Mouse (Mus musculus) brain, embryonic 14.5 days (tissue): ENCODE data around the gene Dhx37. TPM values are rescaled to one million over a fixed set of nuclear protein-coding genes. Genes with fewer than 3 reads are reported as not detected.
"Not testable (repeated sequence)": the region's sequence is repeated elsewhere in the genome, so short reads cannot be mapped to it uniquely, and the experiment has no call there.

ENCODE experiments used
- DNase-seq: peaks from one replicate; pipeline ENCODE4 v3.0.0-alpha.2; 2011; ENCODE audit warnings: low read depth
- CTCF ChIP-seq: fragments of 200-500 bp; IDR thresholded peaks from 2 replicates; pipeline ENCODE4 v1.5.1; 2012; ENCODE audit warnings: inconsistent platforms, mild to moderate bottlenecking, moderate library complexity, borderline replicate concordance; ENCODE audit not compliant: insufficient read depth, insufficient read length; ENCODE audit errors: extremely low read depth
- POLR2A ChIP-seq: fragments of 200-500 bp; IDR thresholded peaks from 2 replicates; pipeline ENCODE4 v1.6.1; 2012; ENCODE audit warnings: mild to moderate bottlenecking, inconsistent platforms, borderline replicate concordance; ENCODE audit not compliant: poor library complexity, insufficient read depth, insufficient read length, severe bottlenecking; ENCODE audit errors: extremely low read depth
- polyA plus RNA-seq: library from polyadenylated mRNA; depleted of rRNA; stranded (reverse); fragments of >200 nt; gene quantifications from 2 replicates; pipeline ENCODE4 v1.2.3, GENCODE M21; 2012

Dhx37 gene
- polyA plus RNA-seq, 1 experiment: 31.5 TPM

DNA sequence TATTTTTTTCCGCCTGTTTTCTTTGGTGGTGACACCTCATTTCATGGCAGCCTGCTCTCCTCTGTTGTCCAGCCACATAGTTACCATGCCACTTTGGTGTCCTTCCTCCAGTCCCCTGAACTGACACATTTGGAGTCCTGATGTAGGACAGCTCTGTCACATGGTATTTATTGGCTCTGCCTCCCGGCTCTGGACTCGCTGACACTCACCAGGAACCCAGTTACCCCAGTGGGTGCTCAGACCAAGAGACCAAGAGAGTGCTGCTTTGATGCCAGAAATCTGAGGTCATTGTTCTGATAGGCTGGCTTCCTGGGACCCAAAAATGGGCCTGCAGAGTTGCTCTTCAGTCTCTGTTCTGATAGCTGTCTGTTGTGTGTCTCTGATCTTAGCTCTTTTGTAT is 14.1 kb upstream of the Dhx37 start:
- TF ChIP-seq POLR2A: no peak
- no peak for TF ChIP-seq CTCF
- no peak for DNase-seq

DNA sequence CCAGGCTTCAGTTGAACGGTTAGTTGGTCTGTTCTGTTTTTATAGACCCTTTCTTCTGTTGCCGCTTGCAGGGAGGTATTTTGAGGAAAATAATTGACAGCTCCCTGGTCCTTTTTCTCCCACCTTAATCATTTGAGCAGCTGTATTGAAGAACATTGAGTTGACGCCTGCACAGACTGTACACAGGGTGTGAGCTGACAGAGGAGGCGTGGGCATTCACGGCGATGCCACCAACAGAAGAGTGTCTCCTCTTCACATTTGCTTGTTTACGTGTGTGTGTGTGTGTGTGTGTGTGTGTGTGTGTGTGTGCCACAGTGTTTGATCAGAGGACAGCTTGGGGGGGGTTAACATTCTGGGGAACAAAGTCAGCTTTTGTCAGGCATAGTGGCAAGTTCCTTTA is 12.4 kb upstream of the Dhx37 start:
- TF ChIP-seq CTCF (no peak), POLR2A (no peak)
- DNase-seq: peak; percentile 5

DNA sequence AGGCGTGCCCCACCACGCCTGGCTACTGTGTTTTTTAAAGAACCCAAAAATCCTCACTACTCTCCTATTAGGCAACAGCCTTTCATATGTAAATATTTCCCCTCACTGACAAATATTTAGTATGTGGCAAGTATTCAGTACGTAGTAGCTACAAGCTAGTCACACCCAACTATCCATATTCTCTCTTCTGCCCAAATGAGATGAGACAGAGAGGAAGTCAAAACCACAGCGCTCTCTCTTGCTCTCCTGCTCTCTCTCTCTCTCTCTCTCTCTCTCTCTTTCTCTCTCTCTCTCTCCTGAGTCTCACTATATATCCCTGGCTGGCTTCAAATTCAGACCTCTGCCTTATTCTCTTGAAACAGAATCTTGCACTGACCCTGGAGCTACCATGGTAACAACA is 10.6 kb upstream of the Dhx37 start:
- TF ChIP-seq POLR2A: no peak
- no peak for TF ChIP-seq CTCF
- DNase-seq: no peak

DNA sequence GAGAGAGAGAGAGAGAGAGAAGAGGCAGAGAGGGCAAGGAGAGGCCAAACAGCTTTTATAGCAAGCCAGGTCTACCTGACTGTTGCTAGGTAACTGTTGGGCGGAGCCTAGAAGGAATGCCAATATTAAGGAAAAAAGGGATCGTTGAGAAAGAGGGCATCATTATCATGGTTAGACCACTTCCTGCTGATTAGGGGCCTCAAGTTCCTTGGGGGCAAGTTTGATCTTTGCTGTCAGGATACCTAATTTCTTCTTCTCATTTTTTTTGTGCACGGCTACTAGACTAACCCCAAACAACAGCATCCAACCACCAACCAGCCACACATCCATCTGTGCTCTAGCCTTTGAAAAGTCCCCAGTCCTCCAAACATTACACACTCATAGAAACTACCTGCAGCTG is 10.0 kb upstream of the Dhx37 start:
- TF ChIP-seq CTCF: no peak
- no peak for TF ChIP-seq POLR2A
- no peak for DNase-seq

DNA sequence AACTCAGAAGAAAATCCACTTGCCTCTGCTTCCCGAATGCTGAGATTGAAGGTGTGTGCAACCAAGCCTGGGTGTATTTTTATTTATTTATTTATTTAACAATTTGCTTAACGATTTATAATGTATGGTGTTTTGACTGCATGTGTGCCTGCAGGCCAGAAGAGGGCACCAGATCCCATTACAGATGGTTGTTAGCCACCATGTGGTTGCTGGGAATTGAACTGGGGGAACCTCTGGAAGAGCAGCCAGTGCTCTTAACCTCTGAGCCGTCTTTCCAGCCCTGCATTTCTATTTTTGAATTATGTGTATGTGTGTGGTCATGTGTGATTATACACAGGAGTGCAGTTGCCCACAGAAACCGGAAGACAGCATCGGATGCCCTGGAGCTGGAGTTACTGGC is 9.4 kb upstream of the Dhx37 start:
- TF ChIP-seq CTCF (peak; percentile 20; the same call in 1 of the 2 replicates), POLR2A (no peak)

DNA sequence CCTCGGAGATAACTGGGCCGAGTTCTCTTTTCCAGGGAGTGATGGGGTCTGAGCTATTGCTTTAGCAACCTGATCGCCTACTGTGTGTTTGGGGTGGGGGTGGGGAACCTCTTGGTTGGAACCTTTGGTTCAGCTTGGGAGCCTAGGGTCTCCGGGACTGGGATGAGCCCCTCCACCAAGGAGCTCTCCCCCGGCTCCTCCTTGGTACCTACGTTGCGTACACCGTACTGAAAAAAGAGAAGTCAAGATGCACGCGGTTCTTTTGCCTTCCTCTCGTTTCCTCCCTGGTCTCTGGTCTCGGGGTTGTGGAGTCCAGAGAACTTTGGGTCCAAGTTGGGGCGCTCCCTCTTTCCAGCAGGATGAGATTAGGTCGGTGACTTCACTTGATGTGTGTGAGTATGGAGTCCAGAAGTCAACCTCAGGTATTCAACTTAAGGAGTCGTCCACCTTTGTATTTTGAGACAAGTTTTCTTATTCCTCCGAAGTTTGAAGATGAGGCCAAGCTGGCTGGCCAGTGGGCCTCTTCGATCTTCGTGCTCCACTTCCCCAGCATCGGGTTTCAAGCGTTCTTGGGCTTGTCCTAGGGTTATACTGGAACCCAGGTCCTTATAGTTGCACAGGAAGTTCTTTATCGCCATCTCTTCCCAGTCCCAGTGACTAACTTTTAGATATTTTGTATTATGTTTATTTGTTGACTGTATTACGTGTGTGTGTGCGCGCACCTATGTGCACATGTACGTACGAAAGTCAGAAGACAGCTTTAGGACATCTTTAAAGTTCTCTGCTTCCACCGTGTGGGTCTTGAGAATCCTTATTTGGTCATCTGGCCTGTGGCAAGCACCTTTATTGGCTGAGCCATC is 8.4 kb upstream of the Dhx37 start:
- no peak for TF ChIP-seq POLR2A
- no peak for TF ChIP-seq CTCF
- no peak for DNase-seq

More for the DNA sequence above, 9.4 kb upstream of the Dhx37 start:
- DNase-seq: no peak

DNA sequence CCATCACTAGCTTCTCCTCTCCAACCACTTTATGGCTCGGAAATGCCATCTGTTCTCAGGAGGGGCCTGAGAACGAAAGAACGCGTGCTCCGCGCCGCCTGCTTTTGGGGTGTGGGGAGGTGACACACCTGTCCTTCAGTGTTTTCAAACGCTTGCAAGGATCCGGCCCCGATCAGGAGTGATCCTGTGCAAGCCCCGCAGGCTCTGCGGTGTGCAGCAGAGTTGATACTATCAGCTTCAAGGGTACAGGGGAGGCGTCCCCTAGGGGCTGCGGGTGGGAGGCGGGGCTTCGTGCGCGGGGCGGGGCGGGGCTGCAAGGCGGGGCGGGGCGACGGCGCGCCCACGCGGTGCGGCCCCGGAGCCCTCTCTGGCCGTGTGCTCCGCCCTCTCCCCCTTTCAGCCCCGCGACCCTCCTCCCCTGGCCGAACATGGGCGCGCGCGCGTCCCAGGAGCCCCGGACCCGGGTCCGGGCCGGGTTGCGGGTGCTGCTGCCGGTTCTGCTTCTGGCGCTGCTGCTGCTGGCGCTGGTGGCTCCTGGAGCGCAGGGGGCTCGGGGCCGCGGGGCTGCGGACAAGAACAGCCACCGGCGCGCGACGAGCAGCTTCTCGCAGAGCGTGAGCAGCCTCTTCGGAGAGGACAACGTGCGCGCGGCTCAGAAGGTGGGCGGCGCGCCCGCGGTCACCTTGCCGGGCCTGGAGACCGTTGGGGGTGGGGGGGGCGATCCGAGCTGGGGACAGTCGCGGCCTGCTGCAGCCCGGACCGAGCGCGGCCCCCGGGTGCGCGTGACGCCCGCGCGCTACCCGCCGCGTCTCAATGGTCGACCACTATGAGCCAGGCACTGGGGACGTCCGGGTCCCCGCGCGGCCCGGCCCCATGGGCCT is 7.6 kb upstream of the Dhx37 start, which contains the start of gene Bri3bp:
Gene Bri3bp (plus strand): TSS at position 335 of the 881 bp plus-strand sequence.
- TF ChIP-seq CTCF: no peak
- TF ChIP-seq POLR2A: peak; percentile 46
- DNase-seq: peak; percentile 85

DNA sequence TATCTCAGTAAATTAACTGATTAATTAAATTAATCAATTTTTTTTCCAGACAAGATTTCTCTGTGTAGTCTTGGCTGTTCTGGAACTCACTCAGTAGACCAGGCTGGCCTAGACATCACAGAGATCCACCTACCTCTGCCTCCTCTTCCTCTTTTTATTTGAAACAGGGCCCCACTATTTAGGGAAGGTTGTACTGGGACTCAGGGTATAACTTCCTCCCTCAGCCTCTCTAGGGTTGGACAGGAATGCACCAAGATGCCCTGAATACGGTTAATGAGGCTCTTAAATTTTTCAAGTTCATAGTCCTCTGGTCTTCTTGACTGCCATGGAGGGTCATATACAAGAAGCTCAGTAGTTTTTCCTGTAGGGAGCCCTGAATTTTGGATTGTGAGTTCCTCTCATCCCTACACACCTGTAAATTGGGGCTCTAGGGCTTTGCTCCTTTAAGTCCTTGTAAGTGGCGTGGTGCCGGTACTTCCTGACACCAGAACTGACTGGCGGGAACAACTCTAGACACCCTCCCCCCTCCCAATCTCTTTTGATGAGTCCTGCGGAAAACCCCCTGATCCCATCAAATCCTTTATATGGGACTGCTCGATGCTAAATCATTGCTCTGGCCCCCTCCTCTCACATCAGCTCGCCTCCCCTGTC is 6.8 kb upstream of the Dhx37 start:
- TF ChIP-seq CTCF: no peak
- TF ChIP-seq POLR2A: no peak
- no peak for DNase-seq

DNA sequence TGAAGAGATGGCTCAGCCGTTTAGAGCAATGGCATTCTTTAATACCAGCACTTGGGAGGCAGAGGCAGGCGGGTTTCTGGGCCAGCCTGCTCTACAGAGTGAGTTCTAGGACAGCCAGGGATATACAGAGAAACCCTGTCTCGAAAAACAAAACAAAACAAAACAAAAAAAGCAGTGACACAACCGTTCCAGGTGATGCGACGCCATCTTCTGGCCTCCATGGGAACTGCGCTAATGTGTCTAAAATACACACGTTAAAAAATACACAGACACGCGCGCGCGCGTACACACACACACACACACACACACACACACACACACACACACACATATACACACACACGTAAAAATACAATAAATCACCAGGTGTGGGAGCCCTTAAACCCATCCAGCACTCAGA is 426 bp upstream of the Dhx37 start:
- not testable (repeated sequence) for DNase-seq
- TF ChIP-seq CTCF: 0 out of 2 replicates have a peak, but pooled peaks have one; percentile 28

DNA sequence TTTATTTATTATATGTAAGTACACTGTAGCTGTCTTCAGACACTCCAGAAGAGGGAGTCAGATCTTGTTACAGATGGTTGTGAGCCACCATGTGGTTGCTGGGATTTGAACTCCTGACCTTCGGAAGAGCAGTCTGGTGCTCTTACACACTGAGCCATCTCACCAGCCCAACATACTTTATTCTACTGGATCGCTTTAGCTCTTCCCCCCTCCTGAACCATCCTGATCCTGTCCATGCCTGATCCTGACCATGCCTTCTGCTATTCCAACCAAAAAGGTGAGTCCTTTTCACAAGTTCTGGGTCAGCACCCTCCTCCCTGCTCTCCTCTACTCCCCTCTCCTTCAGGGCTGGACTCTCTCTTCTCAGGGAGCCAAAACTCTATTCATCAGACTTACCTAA is 1.6 kb downstream of the Dhx37 start:
- DNase-seq: not testable (repeated sequence)

DNA sequence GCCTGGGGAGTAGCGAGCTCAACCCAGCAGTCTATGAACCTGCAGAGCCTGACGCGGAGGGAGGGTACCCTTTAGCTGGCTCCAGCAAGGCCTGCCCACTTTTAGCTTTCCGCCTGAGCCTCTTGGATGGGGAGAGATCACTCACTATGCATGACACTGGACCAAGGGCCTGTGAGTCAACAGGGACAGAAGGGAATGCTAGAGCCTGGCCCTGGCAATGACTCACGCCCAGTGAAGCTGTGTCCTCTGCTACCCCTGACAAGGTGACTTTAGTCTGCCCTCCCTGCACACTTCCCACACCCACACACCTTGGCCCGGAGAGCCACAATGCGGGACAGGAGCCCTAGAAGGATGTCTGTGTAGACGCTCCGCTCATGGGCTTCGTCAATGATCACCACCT is 7.6 kb downstream of the Dhx37 start:
- no peak for TF ChIP-seq POLR2A
- no peak for TF ChIP-seq CTCF

DNA sequence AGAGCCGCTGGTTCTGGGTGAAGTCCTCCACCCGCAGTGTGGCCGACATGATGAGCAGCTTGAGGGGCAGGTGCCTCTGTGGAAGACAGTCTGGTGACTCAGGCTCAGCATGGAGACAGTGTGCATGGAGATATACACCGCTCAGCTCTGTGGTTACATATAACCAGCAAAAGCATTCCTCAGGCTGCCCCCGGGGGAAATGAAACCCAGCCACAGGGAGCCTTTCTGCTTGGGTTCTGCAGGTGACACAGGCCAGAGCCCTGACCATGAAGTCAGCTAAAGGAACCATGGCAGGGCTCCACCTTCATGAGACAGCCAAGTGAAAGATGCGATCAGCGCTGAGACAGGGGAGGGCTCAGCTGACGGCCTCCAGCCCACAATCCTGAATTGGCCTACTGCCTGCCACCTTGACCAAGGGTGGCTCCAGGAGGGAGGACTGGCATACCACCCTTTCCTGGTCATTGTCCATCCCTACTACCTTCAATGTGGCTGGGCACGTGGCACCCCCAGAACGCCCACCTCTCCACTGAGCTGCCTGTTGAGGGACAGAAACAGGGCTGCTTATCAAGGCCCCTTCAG is 8.1 kb downstream of the Dhx37 start:
- DNase-seq: no peak
- no peak for TF ChIP-seq POLR2A
- no peak for TF ChIP-seq CTCF

More for the DNA sequence above, 7.6 kb downstream of the Dhx37 start:
- DNase-seq: no peak
